Mouse (Mus musculus) brain, embryonic 14.5 days (tissue): ENCODE data around the gene Pbld1. TPM values are rescaled to one million over a fixed set of nuclear protein-coding genes. Genes with fewer than 3 reads are reported as not detected.

Experiments used
- DNase-seq: peaks from one replicate; pipeline ENCODE4 v3.0.0-alpha.2; 2011; ENCODE audit warnings: low read depth
- CTCF ChIP-seq: fragments of 200-500 bp; IDR thresholded peaks from 2 replicates; pipeline ENCODE4 v1.5.1; 2012; ENCODE audit warnings: inconsistent platforms, mild to moderate bottlenecking, moderate library complexity, borderline replicate concordance; ENCODE audit not compliant: insufficient read depth, insufficient read length; ENCODE audit errors: extremely low read depth
- POLR2A ChIP-seq: fragments of 200-500 bp; IDR thresholded peaks from 2 replicates; pipeline ENCODE4 v1.6.1; 2012; ENCODE audit warnings: mild to moderate bottlenecking, inconsistent platforms, borderline replicate concordance; ENCODE audit not compliant: poor library complexity, insufficient read depth, insufficient read length, severe bottlenecking; ENCODE audit errors: extremely low read depth
- polyA plus RNA-seq: library from polyadenylated mRNA; depleted of rRNA; stranded (reverse); fragments of >200 nt; gene quantifications from 2 replicates; pipeline ENCODE4 v1.2.3, GENCODE M21; 2012; rRNA removed

The Pbld1 gene
- polyA plus RNA-seq, 1 experiment = 0.12 TPM

GRCm38 (mm10) chr10:63126116-63126515, 66.2 kb downstream of the Pbld1 start:
- DNase-seq = no peak
- TF ChIP-seq POLR2A = no peak
- TF ChIP-seq CTCF = no peak

- TF ChIP-seq POLR2A (no peak), CTCF (no peak)
- no peak for DNase-seq
These were observed 67.2 kb downstream of the Pbld1 start for GRCm38 (mm10) chr10:63127156-63127555.

Other genes with a start within 250 kb of the Pbld1 start
- 7.1 and 10.1 TPM in 2 replicates for gene Tet1, start 151.2 kb upstream of the Pbld1 start, polyA plus RNA-seq
- gene Slc25a16, start 139.5 kb upstream of the Pbld1 start, polyA plus RNA-seq = 16.2 and 16.8 TPM in 2 replicates
- 11.0 and 16.7 TPM in 2 replicates for gene Dna2, start 113.1 kb upstream of the Pbld1 start, polyA plus RNA-seq
- 32.5 and 39.0 TPM in 2 replicates for gene Rufy2, start 79.9 kb upstream of the Pbld1 start, polyA plus RNA-seq
- 137 and 177 TPM in 2 replicates for gene Hnrnph3, start 35.9 kb upstream of the Pbld1 start, polyA plus RNA-seq
- 1.7 and 1.9 TPM in 2 replicates for gene Pbld2, start 35.8 kb upstream of the Pbld1 start, polyA plus RNA-seq
- 0.54 and 3.1 TPM in 2 replicates for gene Atoh7, start 39.5 kb downstream of the Pbld1 start, polyA plus RNA-seq
- 0.20 and 0.34 TPM in 2 replicates for gene Mypn, start 143.8 kb downstream of the Pbld1 start, polyA plus RNA-seq
- gene Herc4, start 183.6 kb downstream of the Pbld1 start, polyA plus RNA-seq = 36.2 and 43.7 TPM in 2 replicates